Mouse (Mus musculus) cerebellum, postnatal 4 days (tissue): ENCODE results near the gene Cdh23.
"Not testable (repeated sequence)": the region's sequence is repeated elsewhere in the genome, so short reads cannot be mapped to it uniquely, and the experiment has no call there.

Experiments
- DNase-seq, 2 experiments: peaks; one replicate each; pipeline ENCODE4 v3.0.0; 2022; ENCODE audit warnings: low spot score in 2 of 2, mixed read lengths in 1 of 2

Gene Cdh23

DNA sequence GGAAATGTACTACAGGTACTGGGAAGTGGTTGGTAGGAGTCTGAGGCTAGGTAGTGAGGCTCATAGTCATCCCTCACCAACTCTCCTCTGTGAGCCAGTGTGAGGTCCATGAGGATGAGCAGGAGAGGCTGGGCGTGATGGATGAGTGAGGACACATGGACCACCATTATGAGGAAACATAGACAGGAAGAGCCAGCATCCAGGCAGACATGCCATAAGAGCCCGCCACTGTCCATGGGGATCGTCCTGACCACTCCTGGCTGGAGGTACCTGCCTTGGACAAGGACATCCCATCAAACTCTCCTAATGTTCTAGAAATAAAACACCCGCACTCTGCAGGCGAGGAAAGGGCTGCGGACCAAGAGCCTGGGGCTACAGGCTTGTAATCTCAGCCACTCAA is at the start of gene Cdh23:
Cdh23 (minus strand) TSS at position 101 of the 400 bp plus-strand sequence.
- DNase-seq = no peak

DNA sequence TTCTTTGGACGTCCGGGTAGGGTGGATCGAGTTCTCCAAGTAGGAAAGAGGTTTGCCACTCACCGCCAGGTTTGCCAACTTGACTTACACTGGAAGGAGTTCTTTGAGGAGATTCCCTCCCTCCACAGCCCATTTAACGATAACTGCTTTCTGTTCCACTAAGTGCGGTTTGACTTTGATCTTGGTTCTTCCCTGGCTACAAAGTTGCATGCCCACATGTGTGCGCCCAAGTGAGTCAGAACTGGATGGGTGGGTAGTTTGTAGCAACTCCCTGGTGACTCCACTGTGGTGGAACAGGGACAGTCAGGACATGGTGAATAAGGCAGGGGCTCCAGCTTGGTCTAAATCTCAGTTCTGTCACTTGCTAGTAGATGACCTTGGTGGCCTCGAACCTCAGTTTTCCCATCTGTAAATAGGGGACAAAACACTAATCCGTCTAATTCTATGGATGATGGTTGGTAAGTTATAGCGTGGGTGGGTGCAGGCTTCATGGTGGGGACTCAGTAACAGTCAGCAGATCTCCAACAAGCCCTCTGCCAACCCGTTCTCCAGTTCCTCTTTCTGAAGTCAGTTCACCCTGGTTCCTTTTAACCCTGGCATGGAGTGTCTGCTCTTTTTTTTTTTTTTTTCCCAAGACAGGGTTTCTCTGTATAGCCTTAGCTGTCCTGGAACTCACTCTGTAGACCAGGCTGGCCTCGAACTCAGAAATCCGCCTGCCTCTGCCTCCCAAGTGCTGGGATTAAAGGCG is 48.4 kb upstream of the Cdh23 start:
- DNase-seq = no peak

- no peak for DNase-seq
Observed at GRCm38 (mm10) chr10:60743681-60744080, 47.4 kb upstream of the Cdh23 start.

GRCm38 (mm10) chr10:60742942-60743341 is 46.7 kb upstream of the Cdh23 start:
- DNase-seq = no peak

DNA sequence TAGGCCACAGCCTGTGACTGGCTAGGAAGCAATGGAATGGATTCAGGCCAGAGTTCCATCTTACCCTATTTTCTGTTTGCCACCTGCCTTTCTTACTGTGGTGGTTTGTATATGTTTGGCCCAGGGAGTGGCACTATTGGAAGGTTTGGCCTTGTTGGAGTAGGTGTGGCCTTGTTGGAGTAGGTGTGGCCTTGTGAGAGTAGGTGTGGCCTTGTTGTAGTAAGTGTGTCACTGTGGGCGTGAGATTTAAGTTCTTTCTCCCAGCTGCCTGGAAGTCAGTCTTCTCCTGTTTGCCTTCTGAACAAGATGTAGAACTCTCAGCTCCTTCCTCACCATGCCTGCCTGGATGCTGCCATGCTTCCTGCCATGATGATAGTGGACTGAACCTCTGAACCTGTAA is 46.0 kb upstream of the Cdh23 start:
- DNase-seq = not testable (repeated sequence)

DNA sequence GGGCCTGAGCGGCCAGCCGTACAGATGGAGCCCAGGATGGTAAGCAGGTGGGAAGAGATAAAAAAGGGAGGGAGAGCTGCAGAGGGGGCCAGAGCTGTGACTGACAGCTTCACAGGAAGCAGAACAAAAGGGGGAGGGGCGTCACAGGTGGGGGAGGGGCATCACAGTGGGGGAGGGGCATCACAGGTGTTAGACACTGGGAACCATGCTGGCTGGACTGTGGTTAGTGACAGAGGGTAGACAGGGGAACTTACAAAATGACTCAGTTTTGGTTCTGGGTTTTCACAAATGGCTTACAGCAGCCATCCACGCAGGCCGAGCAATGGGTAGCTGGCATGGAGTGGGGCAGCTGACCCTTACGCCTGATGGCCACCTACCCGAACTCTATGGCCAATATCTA is 45.1 kb upstream of the Cdh23 start:
- no peak for DNase-seq

GRCm38 (mm10) chr10:60739619-60740363 is 43.5 kb upstream of the Cdh23 start:
- no peak for DNase-seq

GRCm38 (mm10) chr10:60737886-60738640 is 41.8 kb upstream of the Cdh23 start:
- no peak for DNase-seq

DNA sequence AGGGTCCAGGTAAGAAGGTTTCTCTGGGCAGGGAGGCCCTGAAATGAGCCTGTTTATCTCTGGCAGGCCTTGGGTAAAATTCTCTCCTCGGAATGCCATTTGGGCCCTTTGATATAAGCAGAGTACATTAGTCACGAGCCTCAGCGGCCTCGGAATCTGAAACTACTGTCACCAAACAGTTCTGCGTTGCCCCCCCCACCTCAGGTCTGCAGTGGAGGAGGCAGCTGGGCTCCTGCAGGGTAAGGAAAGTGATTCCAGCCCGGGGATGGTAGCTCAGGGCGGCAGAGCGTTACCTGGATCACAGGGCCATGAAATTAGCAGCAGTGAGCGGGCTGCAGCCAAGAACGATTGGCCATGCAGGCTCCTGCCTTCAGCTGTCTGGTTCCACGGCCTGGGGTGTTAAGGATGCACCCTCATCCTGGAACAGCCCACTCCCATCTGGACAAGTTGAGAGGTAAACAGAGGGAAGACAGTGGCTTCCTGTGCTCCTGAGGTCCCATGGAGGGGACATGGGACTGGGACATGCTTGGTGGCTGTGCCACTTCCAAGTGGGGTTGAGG is 41.0 kb upstream of the Cdh23 start:
- no peak for DNase-seq

DNA sequence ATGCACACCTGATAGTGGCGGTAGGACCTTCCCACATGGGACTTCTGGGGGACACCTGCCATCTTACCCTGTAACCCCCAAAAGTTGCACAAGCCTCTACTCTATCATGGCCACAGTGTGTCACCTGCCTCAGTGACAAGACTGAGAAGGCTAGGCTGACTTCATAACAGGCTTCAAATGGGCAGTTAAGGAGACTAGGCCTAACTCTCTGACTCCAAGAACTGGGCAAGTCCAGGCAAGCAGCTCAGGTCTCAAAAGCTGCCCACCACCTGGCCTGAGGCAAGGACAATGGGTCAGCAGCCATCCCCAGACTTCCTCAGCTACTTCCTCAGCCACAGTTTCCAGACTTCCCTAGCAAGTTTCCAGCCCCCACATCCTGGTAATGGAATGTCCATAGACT is 39.4 kb upstream of the Cdh23 start:
- DNase-seq = no peak

DNA sequence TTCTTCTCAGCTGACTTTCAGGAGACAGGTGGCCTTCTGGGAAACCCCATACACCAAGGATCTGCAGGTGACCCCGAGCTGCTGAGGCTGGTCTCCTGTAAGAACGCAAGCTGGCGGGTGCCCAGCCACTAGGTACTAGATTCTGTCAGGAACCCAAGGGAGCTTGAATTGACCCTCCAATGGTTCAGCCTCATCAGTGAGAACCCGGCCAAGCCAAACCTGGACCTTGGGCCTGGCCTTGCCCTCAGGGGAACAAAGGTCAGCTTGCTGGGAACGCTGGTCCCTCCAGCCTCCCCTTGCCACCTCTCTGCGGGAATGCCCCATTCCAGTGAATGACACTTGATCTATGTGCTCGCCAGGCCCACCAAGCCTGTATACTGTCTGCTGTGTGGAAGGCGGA is 37.2 kb upstream of the Cdh23 start:
- no peak for DNase-seq

- no peak for DNase-seq
Observed at GRCm38 (mm10) chr10:60732397-60732861, 36.1 kb upstream of the Cdh23 start.

DNA sequence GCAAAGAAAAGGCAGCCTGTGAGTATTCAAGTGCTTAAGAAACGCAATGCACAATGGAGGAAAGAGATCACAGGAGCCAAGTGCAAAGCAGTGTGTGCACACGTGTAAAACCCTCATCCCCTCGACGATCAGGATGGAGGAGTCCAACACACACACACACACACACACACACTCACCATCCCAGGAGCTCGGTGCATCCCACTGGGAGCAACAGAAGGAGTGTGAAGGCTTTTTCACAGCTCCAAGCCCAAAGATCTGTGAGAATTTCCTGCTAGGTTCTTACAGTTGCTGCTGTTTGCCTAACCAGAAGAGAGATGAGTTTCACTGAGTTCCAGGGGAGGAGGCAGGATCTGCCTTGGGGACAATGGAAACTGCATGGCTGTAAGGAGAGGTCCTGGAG is 35.5 kb upstream of the Cdh23 start:
- no peak for DNase-seq

DNA sequence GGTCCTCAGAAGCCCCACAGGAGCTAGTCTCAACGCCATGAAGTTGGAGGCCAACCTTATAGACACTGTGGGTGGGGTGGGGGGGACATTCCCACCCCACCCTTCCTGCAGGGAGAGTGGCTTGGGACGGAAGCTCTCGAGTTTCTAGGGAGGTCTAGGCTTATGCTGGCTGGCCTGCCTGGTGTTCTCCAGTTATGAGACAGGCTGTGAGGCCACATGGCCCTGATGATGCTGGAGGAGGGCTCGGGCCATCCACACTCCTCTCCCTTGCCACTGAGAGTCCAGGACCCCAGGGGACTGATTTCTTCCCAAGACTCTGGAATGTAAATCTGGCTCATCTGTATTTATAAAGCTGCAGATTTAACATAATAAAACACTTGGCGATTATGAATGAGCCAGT is 31.0 kb upstream of the Cdh23 start:
- no peak for DNase-seq

- DNase-seq = no peak
Observed at GRCm38 (mm10) chr10:60726896-60727295, 30.6 kb upstream of the Cdh23 start.

- no peak for DNase-seq
Observed at GRCm38 (mm10) chr10:60724496-60724895, 28.2 kb upstream of the Cdh23 start.

DNA sequence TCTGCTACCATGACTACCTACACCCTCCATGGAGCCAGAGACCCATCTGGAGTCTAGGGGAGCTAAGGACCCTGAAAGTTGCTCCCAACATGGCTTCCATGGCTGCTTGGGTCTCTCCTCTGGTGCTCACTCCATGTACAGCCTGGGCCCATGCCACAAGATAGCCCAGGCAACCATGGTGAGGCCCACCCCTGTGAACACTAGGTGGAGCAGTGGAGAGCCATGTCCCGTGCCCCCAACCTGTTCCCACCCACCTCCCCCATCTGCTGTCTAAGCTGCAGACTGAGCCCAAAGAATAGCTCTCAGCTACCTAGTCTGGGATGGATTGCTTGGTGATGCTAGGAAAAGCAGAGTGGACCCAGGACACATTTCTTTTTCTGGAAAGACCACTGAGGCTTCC is 27.1 kb upstream of the Cdh23 start:
- no peak for DNase-seq

DNA sequence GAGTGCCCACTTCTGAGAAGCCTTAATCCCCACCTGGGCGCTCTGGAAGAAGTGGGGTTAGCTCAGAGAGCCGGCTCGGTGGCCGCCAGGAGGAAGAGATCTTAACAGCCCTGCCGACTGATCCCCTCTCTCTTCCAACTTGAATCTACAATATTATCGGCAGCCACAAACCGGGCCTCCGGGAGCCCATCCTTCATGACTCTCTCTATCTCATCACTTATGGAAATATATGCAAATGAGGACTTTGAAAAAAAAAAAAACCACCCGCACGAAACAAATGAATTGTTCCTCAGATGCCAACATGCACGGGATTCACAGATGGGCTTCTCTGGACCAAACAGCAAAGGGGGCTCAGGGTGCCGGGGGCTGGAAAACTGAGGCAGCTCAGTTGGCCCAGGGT is 25.4 kb upstream of the Cdh23 start:
- DNase-seq = no peak

GRCm38 (mm10) chr10:60720461-60720860 is 24.2 kb upstream of the Cdh23 start:
- no peak for DNase-seq

GRCm38 (mm10) chr10:60718491-60718890 is 22.2 kb upstream of the Cdh23 start:
- DNase-seq = no peak

DNA sequence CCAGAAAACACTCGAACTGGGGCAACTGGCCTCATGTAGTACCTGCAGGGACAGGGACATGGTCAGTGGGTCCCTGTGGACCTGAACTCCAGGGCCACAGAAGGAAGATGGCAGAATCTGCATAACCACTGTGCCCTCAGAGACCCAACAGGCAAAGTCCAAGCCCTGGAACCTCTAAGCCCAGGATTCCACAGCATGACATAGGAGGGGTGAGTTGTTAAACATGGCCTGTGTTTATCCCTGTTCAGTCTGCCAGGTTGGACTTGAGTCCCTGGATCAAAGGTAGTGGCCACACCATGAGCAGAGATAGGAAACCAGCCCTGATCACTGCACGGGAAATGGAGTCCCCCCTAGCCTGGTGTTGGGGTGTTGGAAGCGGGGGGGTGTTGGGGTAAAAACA is 20.2 kb upstream of the Cdh23 start:
- DNase-seq = no peak

GRCm38 (mm10) chr10:60712299-60712698 is 16.0 kb upstream of the Cdh23 start:
- not testable (repeated sequence) for DNase-seq
